In genomic region chr14:22905741-22906667, GRCm38 (mm10) we compare ENCODE assay signal across 9 mouse cellular contexts.
DNase-seq lines count a peak whose midpoint lies in the region; ATAC-seq lines count a peak whose summit lies in the region.
"Had no signal": no experiment of that assay in that cellular context is flagged by ENCODE, and none has a peak within 500 bp of the region (broad histone marks: within the 10 kb centered on the region; RNA-seq: fewer than 3 reads in every experiment).

No protein-coding gene starts in this region.

- no peak overlapping the region for H3K9ac ChIP-seq in forebrain, embryonic 14.5 days (ENCODE audit: low read length)
- H3K9ac ChIP-seq in forebrain, embryonic 11.5 days (ENCODE audit: low read length) = no peak overlapping the region
- no peak overlapping the region for H3K9ac ChIP-seq in lung, embryonic 16.5 days (ENCODE audit: low read length)

- DNase-seq in forebrain, embryonic 14.5 days (ENCODE audit: low spot score) = peak; percentile 39
- DNase-seq in forebrain, embryonic 11.5 days (ENCODE audit: low spot score) = no peak
- peak; percentile 87 for DNase-seq in adipocyte (ENCODE audit: low spot score)
- peak; percentile 6 for DNase-seq in heart, postnatal 25 days (ENCODE audit: low spot score)
- no peak for DNase-seq in spleen, postnatal 36 days (ENCODE audit: low spot score in 2 of 2)
- DNase-seq in thymus, postnatal 4 days = no peak

- intact Hi-C loops in heart, postnatal 25 days (cut with DNase I) = no loop called here

- 83% methylated on average over 7 of the region's 7 CpGs for WGBS in forebrain, embryonic 14.5 days
- WGBS in forebrain, embryonic 11.5 days = 89% methylated on average over 7 of the region's 7 CpGs
- 45% methylated on average over 7 of the region's 7 CpGs for WGBS in lung, embryonic 16.5 days

- peak; percentile 52; the same call in 1 of the 2 replicates for ATAC-seq in forebrain, embryonic 14.5 days
- no peak for ATAC-seq in forebrain, embryonic 11.5 days (replicated peaks; ENCODE audit: low FRiP score)
- peak; percentile 84 for ATAC-seq in lung, embryonic 16.5 days (ENCODE audit: low read depth)
- ATAC-seq in granulocyte monocyte progenitor cell, adult 5-6 weeks (replicated peaks; ENCODE audit: poor library complexity, severe bottlenecking) = no peak

- no peaks in the 10 kb centered on the region for H3K36me3 ChIP-seq in forebrain, embryonic 14.5 days (ENCODE audit: control insufficient read depth, insufficient read depth, low read length)
- H3K36me3 ChIP-seq in forebrain, embryonic 11.5 days (ENCODE audit: control insufficient read depth, insufficient read depth, low read length) = no peaks in the 10 kb centered on the region
- H3K36me3 ChIP-seq in lung, embryonic 16.5 days (ENCODE audit: control insufficient read depth, insufficient read depth, low read length) = no peaks in the 10 kb centered on the region

- no peaks in the 10 kb centered on the region for H3K9me3 ChIP-seq in forebrain, embryonic 14.5 days (replicated peaks; ENCODE audit: control insufficient read depth, low read length)
- no peaks in the 10 kb centered on the region for H3K9me3 ChIP-seq in forebrain, embryonic 11.5 days (ENCODE audit: control insufficient read depth, low read length)
- H3K9me3 ChIP-seq in lung, embryonic 16.5 days (ENCODE audit: control insufficient read depth, low read length) = no peaks in the 10 kb centered on the region

- peaks cover 13% of the 10 kb centered on the region for H3K4me1 ChIP-seq in forebrain, embryonic 14.5 days (ENCODE audit: control insufficient read depth, insufficient read depth, low read length)
- peaks cover 3% of the 10 kb centered on the region; the same call in 1 of the 2 replicates for H3K4me1 ChIP-seq in forebrain, embryonic 11.5 days (replicated peaks; ENCODE audit: control insufficient read depth, insufficient read depth, low read length)
- peaks cover 6% of the 10 kb centered on the region; the same call in 1 of the 2 replicates for H3K4me1 ChIP-seq in lung, embryonic 16.5 days (replicated peaks; ENCODE audit: control insufficient read depth, insufficient read depth, low read length)

- H3K27me3 ChIP-seq in forebrain, embryonic 14.5 days (replicated peaks; ENCODE audit: control insufficient read depth, insufficient read depth, low read length) = no peaks in the 10 kb centered on the region
- no peaks in the 10 kb centered on the region for H3K27me3 ChIP-seq in forebrain, embryonic 11.5 days (ENCODE audit: control insufficient read depth, insufficient read depth, low read length)
- no peaks in the 10 kb centered on the region for H3K27me3 ChIP-seq in lung, embryonic 16.5 days (ENCODE audit: control insufficient read depth, insufficient read depth, low read depth, low read length)
- H3K27me3 ChIP-seq: CH12.LX had no signal

- no peak overlapping the region for H3K27ac ChIP-seq in forebrain, embryonic 14.5 days (ENCODE audit: low read depth, low read length)
- H3K27ac ChIP-seq in forebrain, embryonic 11.5 days (ENCODE audit: low read depth, low read length) = no peak overlapping the region
- H3K27ac ChIP-seq in lung, embryonic 16.5 days (ENCODE audit: low read length) = no peak overlapping the region

- H3K4me3 ChIP-seq in forebrain, embryonic 14.5 days (ENCODE audit: low read depth, low read length) = no peak overlapping the region
- H3K4me3 ChIP-seq in forebrain, embryonic 11.5 days (ENCODE audit: low read depth, low read length) = no peak overlapping the region
- H3K4me3 ChIP-seq in lung, embryonic 16.5 days (ENCODE audit: low read length) = no peak overlapping the region

- H3K4me2 ChIP-seq in forebrain, embryonic 14.5 days (ENCODE audit: low read length) = no peak overlapping the region
- no peak overlapping the region for H3K4me2 ChIP-seq in forebrain, embryonic 11.5 days (ENCODE audit: low read depth, low read length, severe bottlenecking)
- no peak overlapping the region for H3K4me2 ChIP-seq in lung, embryonic 16.5 days (ENCODE audit: low read depth, low read length)

Comparison
In these comparisons a context has a peak if more than half of its experiments do, and no peak if none do; other contexts are left out.
1. ATAC-seq: peak in forebrain, embryonic 14.5 days (single experiment) and lung, embryonic 16.5 days (single experiment); none in forebrain, embryonic 11.5 days (single experiment) and granulocyte monocyte progenitor cell, adult 5-6 weeks (single experiment).
2. DNase-seq: peak in forebrain, embryonic 14.5 days (single experiment), adipocyte (single experiment) and heart, postnatal 25 days (single experiment); none in forebrain, embryonic 11.5 days (single experiment), spleen, postnatal 36 days (0 of 2) and thymus, postnatal 4 days (single experiment).